Mouse (Mus musculus) adrenal gland, postnatal 4 days (tissue): ENCODE measurements around the gene Chst13. TPM values are rescaled to one million over a fixed set of nuclear protein-coding genes. Genes with fewer than 3 reads are reported as not detected.

Source experiments
- DNase-seq, 2 experiments: peaks; one replicate each; pipeline ENCODE4 v3.0.0; 2021 to 2022; ENCODE audit warnings: low spot score in 2 of 2, mixed read lengths in 2 of 2
- total RNA-seq, 2 experiments: library from RNA; stranded (reverse); gene quantifications; 2 replicates each; pipeline ENCODE4 v1.2.3; 2021

Chst13 gene
- total RNA-seq, 2 experiments from 2014 or later, result 0.59 to 1.1 TPM

GRCm38 (mm10) chr6:90320429-90320828, 4.6 kb downstream of the Chst13 start:
- DNase-seq, result no peak

DNA sequence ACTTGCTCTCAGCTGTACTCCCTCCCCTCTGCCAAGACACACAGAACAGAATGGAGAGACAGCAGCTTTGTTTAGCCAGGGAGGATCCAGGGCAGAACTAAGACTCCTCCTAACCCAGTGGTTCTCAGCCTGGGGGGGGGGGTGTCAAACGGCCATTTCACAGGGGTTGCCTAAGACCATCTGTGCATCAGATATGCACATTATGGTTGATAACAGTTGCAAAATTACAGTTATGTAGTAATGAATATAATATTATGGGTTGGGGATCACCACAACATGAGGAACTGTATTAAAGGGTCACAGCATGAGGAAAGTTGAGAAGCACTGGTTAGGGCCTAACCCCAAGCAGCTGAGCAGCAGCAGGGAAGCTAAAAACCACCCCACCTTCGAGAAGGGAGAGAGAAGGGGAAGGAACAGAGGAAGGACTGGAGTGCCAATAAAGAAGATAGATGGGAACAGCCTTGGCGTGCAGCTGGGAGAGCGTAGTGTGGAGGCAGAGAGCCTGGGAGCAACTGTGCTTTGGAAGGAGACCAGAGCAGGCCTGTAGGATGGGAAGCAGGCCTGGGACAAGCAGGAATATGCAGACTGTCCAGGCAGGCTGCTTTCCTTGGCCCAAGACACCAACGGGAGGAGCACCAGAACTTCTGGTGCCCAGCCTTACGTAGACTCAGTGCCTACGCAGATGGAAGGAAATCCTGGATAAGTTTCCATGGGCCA, 5.4 kb downstream of the Chst13 start:
- no peak for DNase-seq

GRCm38 (mm10) chr6:90319019-90319418, 6.0 kb downstream of the Chst13 start:
- no peak for DNase-seq

- no peak for DNase-seq
Measured at GRCm38 (mm10) chr6:90317510-90318258, 7.3 kb downstream of the Chst13 start.

GRCm38 (mm10) chr6:90315961-90316360, 9.0 kb downstream of the Chst13 start:
- no peak for DNase-seq

DNA sequence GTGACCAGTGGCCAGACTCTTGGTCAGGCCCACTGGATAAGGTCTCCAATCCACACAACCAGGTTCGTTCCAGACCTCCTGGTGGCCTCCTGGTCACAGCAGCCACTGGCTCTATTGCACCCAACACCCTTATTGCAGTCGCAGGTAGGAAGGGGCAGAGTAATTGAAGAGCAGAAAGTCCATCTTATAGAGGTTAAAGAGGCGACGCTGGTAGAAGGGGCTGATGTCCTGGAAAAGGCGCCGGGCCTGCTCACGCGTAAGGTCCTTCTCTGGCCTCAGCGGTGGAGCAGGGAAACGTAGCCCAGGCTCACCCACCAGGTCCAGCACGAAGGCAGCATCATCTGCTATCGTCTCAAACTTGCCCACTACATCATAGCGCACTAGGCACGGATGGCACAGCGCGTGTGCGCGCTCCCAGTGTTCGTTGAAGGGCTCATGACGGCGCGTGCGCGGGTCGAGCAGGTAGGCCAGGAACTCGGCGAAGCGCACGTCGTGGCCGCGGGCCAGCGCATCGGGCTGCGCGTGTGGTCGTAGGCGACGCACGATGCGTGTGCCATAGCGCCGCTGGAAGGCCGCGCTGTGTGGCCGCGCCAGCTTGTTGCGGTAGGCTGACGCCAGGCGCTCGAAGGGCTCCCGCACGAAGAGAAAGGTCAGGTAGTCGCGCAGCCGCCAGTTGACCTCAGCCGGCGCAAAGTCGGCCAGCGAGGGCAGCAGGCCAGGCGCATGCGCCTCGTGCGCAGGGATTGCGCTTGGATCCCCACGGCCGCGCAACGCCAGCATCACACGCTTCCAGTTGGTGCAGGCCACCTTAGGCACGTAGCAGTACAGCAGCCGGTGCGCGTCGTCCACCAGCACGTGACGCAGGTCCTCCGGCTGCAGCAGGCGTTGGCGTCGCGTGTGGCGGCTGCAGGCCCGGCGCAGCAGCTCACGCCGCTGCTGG, 15.9 kb downstream of the Chst13 start:
- DNase-seq, result no peak

DNA sequence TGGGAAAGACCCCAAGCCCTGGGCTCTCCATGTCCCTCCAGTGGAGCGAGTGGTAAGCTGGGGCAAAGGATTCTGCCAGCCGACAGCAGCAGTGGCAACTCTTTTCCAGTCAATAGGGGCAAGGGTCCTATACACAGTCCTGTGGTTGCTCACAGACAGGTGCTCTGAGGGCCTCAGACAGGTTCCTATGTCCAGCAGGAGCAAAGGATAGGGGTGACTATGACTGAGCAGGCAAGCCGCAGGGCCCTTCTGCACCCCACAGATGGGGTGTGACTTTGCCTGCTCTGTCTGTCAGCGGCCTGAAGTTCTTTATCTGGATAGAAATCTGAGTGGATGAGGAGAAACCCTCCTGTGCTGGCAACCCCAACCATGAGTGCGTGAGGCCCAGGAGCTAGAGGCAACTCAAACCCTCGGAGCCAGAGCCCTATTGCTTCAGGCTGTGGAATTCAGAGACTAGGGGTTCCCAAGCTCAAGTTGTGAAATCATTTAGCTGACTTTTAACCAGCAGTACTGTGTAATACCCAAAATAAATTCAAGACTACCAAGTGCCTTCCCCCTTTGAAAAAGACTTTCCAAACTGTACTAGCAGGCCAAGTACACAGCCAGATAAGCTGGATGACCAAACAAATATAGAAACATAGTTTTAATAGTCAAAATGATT, 18.5 kb downstream of the Chst13 start:
- DNase-seq, result peak in 1 of 2 experiments; percentile 1

GRCm38 (mm10) chr6:90300919-90301318, 24.1 kb downstream of the Chst13 start, which contains the start of gene BC048671:
Gene BC048671 (plus strand): TSS chr6:90301219.
- DNase-seq, result no peak

- DNase-seq, result no peak
Measured at GRCm38 (mm10) chr6:90288265-90288664, 36.7 kb downstream of the Chst13 start.

Other genes starting within 250 kb of the Chst13 start
- not detected for gene Vmn1r49, start 246.7 kb downstream of the Chst13 start, total RNA-seq
- gene Vmn1r50, start 223.8 kb downstream of the Chst13 start, total RNA-seq, result not detected
- gene Vmn1r51, start 202.6 kb downstream of the Chst13 start, total RNA-seq, result not detected
- not detected for gene Vmn1r52, start 150.4 kb downstream of the Chst13 start, total RNA-seq
- not detected for gene V1ra8, start 122.4 kb downstream of the Chst13 start, total RNA-seq
- gene Vmn1r53, start 100.7 kb downstream of the Chst13 start, total RNA-seq, result not detected
- gene Vmn1r54, start 78.9 kb downstream of the Chst13 start, total RNA-seq, result not detected
- not detected for gene BC048671, start 24.0 kb downstream of the Chst13 start, total RNA-seq
- gene Uroc1, start 8.1 kb upstream of the Chst13 start, total RNA-seq, result 10 to 100 TPM in 1 of 2 experiments, under 1 TPM in 1; 0.70 to 12.4 TPM
- 10 to 100 TPM; 26.6 to 29.4 TPM for gene Zxdc, start 44.3 kb upstream of the Chst13 start, total RNA-seq
- gene Cfap100, start 103.6 kb upstream of the Chst13 start, total RNA-seq, result under 1 TPM; 0.14 to 0.76 TPM
- 10 to 100 TPM; 14.3 to 15.0 TPM for gene Klf15, start 137.4 kb upstream of the Chst13 start, total RNA-seq
- gene Aldh1l1, start 161.2 kb upstream of the Chst13 start, total RNA-seq, result 10 to 100 TPM; 70.6 to 81.5 TPM